Mouse (Mus musculus) liver, postnatal 0 days (tissue): ENCODE data around the gene Gabbr1. TPM values are rescaled to one million over a fixed set of nuclear protein-coding genes. Genes with fewer than 3 reads are reported as not detected.
A peak's percentile ranks its signal among the peaks of the same experiment; 100 is the strongest.

Experiments used
- ATAC-seq: fragments of 200-750 bp; cut with Nextera tagmentation; 2 replicates; pipeline ENCODE4 v1.8.0; 2017; ENCODE audit warnings: mild to moderate bottlenecking, moderate library complexity
- DNase-seq: peaks from one replicate; pipeline ENCODE4 v3.0.0-alpha.2; 2016
- H3K27ac ChIP-seq: fragments of 300-500 bp; sonication (generic); 2 replicates; pipeline ENCODE4 v1.5.1; 2014; ENCODE audit warnings: antibody characterized with exemption, moderate library complexity, mild to moderate bottlenecking, low read depth
- H3K27me3 ChIP-seq: fragments of 300-500 bp; sonication (generic); 2 replicates; pipeline ENCODE4 v1.6.1; 2014; ENCODE audit warnings: low read length, control low read depth, mixed read lengths; ENCODE audit not compliant: insufficient read depth
- H3K36me3 ChIP-seq: fragments of 300-500 bp; sonication (generic); replicated peaks from 2 replicates; pipeline ENCODE4 v1.6.1; 2014; ENCODE audit warnings: mild to moderate bottlenecking, control low read depth, low read length, moderate library complexity, mixed read lengths; ENCODE audit not compliant: insufficient read depth
- H3K4me1 ChIP-seq: fragments of 300-500 bp; sonication (generic); 2 replicates; pipeline ENCODE4 v1.6.1; 2014; ENCODE audit warnings: antibody characterized with exemption, mild to moderate bottlenecking, control low read depth; ENCODE audit not compliant: insufficient read depth
- H3K4me2 ChIP-seq: fragments of 300-500 bp; sonication (generic); 2 replicates; pipeline ENCODE4 v1.6.1; 2014; ENCODE audit warnings: low read depth, mild to moderate bottlenecking, low read length, moderate library complexity, mixed read lengths
- H3K4me3 ChIP-seq: fragments of 300-500 bp; sonication (generic); 2 replicates; pipeline ENCODE4 v1.5.1; 2014; ENCODE audit warnings: low read depth, low read length
- H3K9ac ChIP-seq: fragments of 300-500 bp; sonication (generic); replicated peaks from 2 replicates; pipeline ENCODE4 v1.6.1; 2014; ENCODE audit warnings: mild to moderate bottlenecking, moderate library complexity
- H3K9me3 ChIP-seq: fragments of 300-500 bp; sonication (generic); 2 replicates; pipeline ENCODE4 v1.6.1; 2016; ENCODE audit warnings: mild to moderate bottlenecking, control low read depth, low read length, mixed read lengths
- CTCF ChIP-seq: sonication (generic); IDR thresholded peaks from 2 replicates; pipeline ENCODE4 v1.5.1; 2016; ENCODE audit warnings: antibody characterized with exemption, low read depth
- EP300 ChIP-seq: IDR thresholded peaks from 2 replicates; pipeline ENCODE4 v1.6.1; 2016; ENCODE audit warnings: antibody characterized with exemption, low read depth, mild to moderate bottlenecking
- WGBS: fragments of 180-500 bp; shearing (Covaris S2); extraction: QIAGEN DNeasy Blood & Tissue Kit; methylation state at CpG from one replicate; pipeline ENCODE4 v1.1.7; 2014; ENCODE audit not compliant: insufficient replicate concordance; 5-methylcytosine and 5-hydroxymethylcytosine counted together
- polyA plus RNA-seq: library from polyadenylated mRNA; unstranded; fragments of >200 nt; fragmentation: Nextera tagmentation; extraction: Ambion mirVana; gene quantifications from 2 replicates; pipeline ENCODE4 v1.2.1, GENCODE M21; 2015

Gabbr1 gene
- polyA plus RNA-seq, result 0.41 and 0.46 TPM in 2 replicates

- peak within 1 kb of the TSS; percentile 90 for H3K4me2 ChIP-seq
- H3K4me1 ChIP-seq, result peaks cover 13% of the 10 kb centered on the region
- 4% methylated on average over 37 of the region's 55 CpGs for WGBS
- H3K27me3 ChIP-seq, result peaks cover 53% of the 10 kb centered on the region
- H3K27ac ChIP-seq, result peak within 1 kb of the TSS; percentile 55; the same call in 1 of the 2 replicates
- H3K9ac ChIP-seq, result peak within 1 kb of the TSS; percentile 67
- ATAC-seq (peak; percentile 73), DNase-seq (peak; percentile 68)
- H3K4me3 ChIP-seq, result peak within 1 kb of the TSS; percentile 64
- no peaks in the 10 kb centered on the region for H3K9me3 ChIP-seq
- no peaks in the 10 kb centered on the region for H3K36me3 ChIP-seq
- TF ChIP-seq CTCF (no peak), EP300 (no peak)
These were observed at the start of gene Gabbr1 for GRCm38 (mm10) chr17:37045611-37046311. Gene Gabbr1, plus strand, starts transcription at chr17:37045966.

- Histone ChIP-seq H3K27ac (no peak overlapping the region), H3K27me3 (no peaks in the 10 kb centered on the region), H3K9ac (no peak overlapping the region), H3K4me3 (no peak overlapping the region), H3K4me1 (no peaks in the 10 kb centered on the region), H3K4me2 (no peak overlapping the region), H3K36me3 (no peaks in the 10 kb centered on the region), H3K9me3 (no peaks in the 10 kb centered on the region)
- no peak for TF ChIP-seq EP300
- peak; percentile 83 for TF ChIP-seq CTCF
- ATAC-seq (peak; percentile 48; the same call in 1 of the 2 replicates), DNase-seq (peak; percentile 82)
- WGBS, result 22% methylated on average over 7 of the region's 7 CpGs
These were observed 48.6 kb upstream of the Gabbr1 start for GRCm38 (mm10) chr17:36997033-36997735.

- no peaks in the 10 kb centered on the region for H3K36me3 ChIP-seq
- H3K4me2 ChIP-seq, result no peak overlapping the region
- no peaks in the 10 kb centered on the region for H3K9me3 ChIP-seq
- peaks cover 9% of the 10 kb centered on the region for H3K27me3 ChIP-seq
- no peak overlapping the region for H3K9ac ChIP-seq
- DNase-seq, result no peak
- TF ChIP-seq CTCF, result no peak
- TF ChIP-seq EP300, result no peak
- 70% methylated on average over 2 of the region's 2 CpGs for WGBS
- H3K27ac ChIP-seq, result no peak overlapping the region
- H3K4me3 ChIP-seq, result no peak overlapping the region
- H3K4me1 ChIP-seq, result peaks cover 6% of the 10 kb centered on the region
- ATAC-seq, result no peak
These were observed 47.3 kb upstream of the Gabbr1 start for GRCm38 (mm10) chr17:36998477-36998876.

GRCm38 (mm10) chr17:37000863-37001262 lies 44.9 kb upstream of the Gabbr1 start, which contains the start of gene Zfp57:
Gene Zfp57, plus strand, starts transcription at chr17:37001163.
- Histone ChIP-seq H3K4me2 (no peak within 1 kb of the TSS), H3K9ac (no peak within 1 kb of the TSS), H3K4me1 (peaks cover 6% of the 10 kb centered on the region), H3K9me3 (no peaks in the 10 kb centered on the region), H3K4me3 (no peak within 1 kb of the TSS), H3K36me3 (no peaks in the 10 kb centered on the region), H3K27ac (no peak within 1 kb of the TSS), H3K27me3 (peaks cover 9% of the 10 kb centered on the region)
- TF ChIP-seq EP300 (no peak), CTCF (no peak)
- DNase-seq (no peak), ATAC-seq (no peak)
- WGBS, result 86% methylated on average over 7 of the region's 7 CpGs

- no peaks in the 10 kb centered on the region for H3K36me3 ChIP-seq
- H3K4me1 ChIP-seq, result peaks cover 6% of the 10 kb centered on the region
- no peaks in the 10 kb centered on the region for H3K9me3 ChIP-seq
- ATAC-seq (peak; percentile 54), DNase-seq (peak; percentile 32)
- H3K4me3 ChIP-seq, result peak overlapping the region; percentile 48
- 2% methylated on average over 49 of the region's 49 CpGs for WGBS
- TF ChIP-seq EP300 (no peak), CTCF (no peak)
- peak overlapping the region; percentile 51 for H3K27ac ChIP-seq
- peak overlapping the region; percentile 75 for H3K4me2 ChIP-seq
- peak overlapping the region; percentile 54 for H3K9ac ChIP-seq
- peaks cover 9% of the 10 kb centered on the region for H3K27me3 ChIP-seq
These were observed 43.1 kb upstream of the Gabbr1 start for GRCm38 (mm10) chr17:37002364-37003330.
